Mouse (Mus musculus): Measurements from ENCODE around the gene Thoc6. TPM values are rescaled to one million over a fixed set of nuclear protein-coding genes. Genes with fewer than 3 reads are reported as not detected.

Thoc6 gene
- polyA plus RNA-seq, 1 experiment from 2014 or later, result 32.9 TPM

DNA sequence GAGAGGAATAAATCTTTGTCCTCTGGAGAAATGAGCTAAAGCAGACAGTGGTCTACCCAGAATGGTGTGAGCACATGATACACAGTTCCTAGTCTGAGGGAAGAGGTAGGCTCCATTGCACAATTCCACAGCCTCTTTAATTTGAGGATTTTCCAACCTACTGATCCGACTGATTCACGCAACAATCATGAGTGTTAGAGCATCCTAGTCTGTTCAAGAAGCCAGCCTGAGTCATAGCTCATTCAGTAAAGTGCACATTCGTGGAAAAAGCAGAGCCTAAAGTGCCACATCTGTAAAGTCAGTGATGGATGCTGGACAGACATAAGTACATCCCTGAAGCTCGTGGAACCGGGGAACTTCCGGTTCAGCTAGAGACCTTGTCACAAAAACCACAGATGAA, 22.3 kb downstream of the Thoc6 start:
- CTCF ChIA-PET, result interaction anchor here (0.9 to 1.9 kb wide), 5 partner anchors 9 to 55 kb away, joined by 3 to 12 read pairs (median 5); partner anchors contain the start of gene Bicdl2
- peak; percentile 85 for DNase-seq (ENCODE audit: low read depth, low spot score)
- POLR2A ChIA-PET, result interaction anchor here (1.5 kb wide), 1 partner anchor 25 kb away, joined by 3 read pairs; no protein-coding TSS in a partner anchor
- no peak for TF ChIP-seq CTCF (IDR thresholded peaks at IDR 0.05)
- in situ Hi-C loops (cut with MboI; ENCODE audit: low pct_unique_long_range_greater_than_20kb), result no loop called here
- peak; percentile 93 for ATAC-seq
- no peaks in the 10 kb centered on the region for H3K27me3 ChIP-seq

GRCm38 (mm10) chr17:23645894-23646293, 27.8 kb downstream of the Thoc6 start:
- no peaks in the 10 kb centered on the region for H3K27me3 ChIP-seq
- in situ Hi-C loops (cut with MboI; ENCODE audit: low pct_unique_long_range_greater_than_20kb), result no loop called here
- no peak for TF ChIP-seq CTCF (IDR thresholded peaks at IDR 0.05)
- ChIA-PET POLR2A (interaction anchor here (0.6 kb wide), 1 partner anchor 463 kb away, joined by 3 read pairs; no protein-coding TSS in a partner anchor), CTCF (no interaction called here)
- DNase-seq (ENCODE audit: low read depth, low spot score) (no peak), ATAC-seq (no peak)

DNA sequence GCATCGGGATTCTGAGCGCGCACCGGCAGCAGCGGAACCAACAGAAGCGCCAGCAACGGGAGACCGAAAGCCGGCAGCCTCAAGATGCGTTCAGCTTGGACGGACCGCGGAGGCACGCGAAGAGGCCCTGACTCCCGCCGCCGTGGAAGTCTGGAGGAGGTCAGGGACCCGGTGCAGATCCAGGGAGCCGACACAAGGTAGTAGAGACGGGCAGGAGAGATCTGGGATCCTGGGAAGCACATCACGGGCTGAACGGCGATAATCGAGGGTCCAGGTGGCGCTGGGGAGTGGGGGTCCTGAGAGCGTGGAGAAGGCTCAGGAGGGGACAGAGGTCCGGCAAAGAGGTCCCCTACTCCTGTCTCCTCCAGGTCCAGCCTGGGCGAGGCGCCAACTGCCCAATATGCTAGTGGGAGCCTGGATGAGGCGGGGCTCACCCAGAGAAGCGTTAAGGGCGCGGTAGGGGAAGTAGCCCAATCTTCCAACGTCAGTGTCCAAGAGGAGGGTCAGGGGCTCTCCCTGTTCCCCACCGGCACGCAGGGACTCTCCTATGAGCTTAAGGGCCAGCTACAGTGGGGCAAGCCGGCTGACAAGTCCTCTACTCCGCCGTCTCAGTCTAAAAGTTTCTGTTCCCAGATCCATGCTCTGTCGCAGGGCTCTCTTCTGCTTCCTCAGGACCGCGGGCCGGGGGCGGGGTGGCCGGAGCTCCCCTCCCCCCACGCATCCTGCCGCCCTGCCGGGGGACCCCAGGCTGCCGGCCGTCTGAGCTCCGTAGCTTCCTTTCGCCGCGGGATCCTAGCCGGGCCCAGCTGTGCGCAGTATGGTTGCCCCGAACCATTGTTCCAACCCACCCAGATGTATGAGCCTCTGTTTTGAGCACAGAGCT, 28.8 kb downstream of the Thoc6 start, which contains the start of gene Mmp25:
Gene Mmp25, minus strand, starts transcription at position 665 of the 883 bp plus-strand sequence.
- no peaks in the 10 kb centered on the region for H3K27me3 ChIP-seq
- ATAC-seq (no peak), DNase-seq (ENCODE audit: low read depth, low spot score) (no peak)
- in situ Hi-C loops (cut with MboI; ENCODE audit: low pct_unique_long_range_greater_than_20kb), result no loop called here
- ChIA-PET POLR2A (interaction anchor here (0.6 kb wide), 1 partner anchor 464 kb away, joined by 3 read pairs; no protein-coding TSS in a partner anchor), CTCF (no interaction called here)
- TF ChIP-seq CTCF (IDR thresholded peaks at IDR 0.05), result no peak

DNA sequence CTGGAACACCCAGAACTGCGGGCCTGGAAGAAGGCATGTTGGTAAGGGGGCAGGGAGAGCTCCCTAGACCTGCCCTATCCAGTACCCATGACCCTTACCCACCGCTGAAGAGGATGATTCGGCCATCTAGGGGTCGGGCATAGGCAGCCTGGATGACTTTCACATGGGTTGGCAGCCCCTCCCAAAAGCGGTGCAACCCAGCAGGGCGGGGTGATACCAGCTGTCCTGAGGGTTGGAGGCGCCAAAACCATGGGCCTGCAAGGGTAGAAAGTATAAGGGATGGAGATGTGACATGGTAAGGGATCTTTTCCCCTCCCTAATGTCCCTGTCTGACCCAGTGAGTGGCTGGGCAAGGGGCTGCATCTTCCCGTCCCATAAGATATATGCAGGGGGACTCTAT, 42.4 kb downstream of the Thoc6 start:
- TF ChIP-seq CTCF (IDR thresholded peaks at IDR 0.05), result no peak
- POLR2A ChIA-PET, result no interaction called here
- peaks cover 7% of the 10 kb centered on the region for H3K27me3 ChIP-seq
- ATAC-seq, result no peak
- CTCF ChIA-PET, result interaction anchor here (2.0 kb wide), 1 partner anchor 21 kb away, joined by 6 read pairs; no protein-coding TSS in a partner anchor
- DNase-seq (ENCODE audit: low read depth, low spot score), result no peak
- in situ Hi-C loops (cut with MboI; ENCODE audit: low pct_unique_long_range_greater_than_20kb), result no loop called here

- H3K27me3 ChIP-seq, result peaks cover 7% of the 10 kb centered on the region
- POLR2A ChIA-PET, result no interaction called here
- DNase-seq (ENCODE audit: low read depth, low spot score) (no peak), ATAC-seq (peak; percentile 94)
- in situ Hi-C loops (cut with MboI; ENCODE audit: low pct_unique_long_range_greater_than_20kb), result no loop called here
- CTCF ChIA-PET, result interaction anchor here (0.8 to 2.0 kb wide), 11 partner anchors 9 to 78 kb away, joined by 3 to 9 read pairs (median 4); partner anchors contain the start of gene Bicdl2
- TF ChIP-seq CTCF (IDR thresholded peaks at IDR 0.05), result peak; percentile 97
Observed at GRCm38 (mm10) chr17:23630195-23631020, 43.3 kb downstream of the Thoc6 start.

GRCm38 (mm10) chr17:23627813-23628212, 45.9 kb downstream of the Thoc6 start:
- H3K27me3 ChIP-seq, result peaks cover 4% of the 10 kb centered on the region
- no peak for DNase-seq (ENCODE audit: low read depth, low spot score)
- ATAC-seq, result no peak
- in situ Hi-C loops (cut with MboI; ENCODE audit: low pct_unique_long_range_greater_than_20kb), result no loop called here
- ChIA-PET POLR2A (no interaction called here), CTCF (interaction anchor here (1.3 to 3.7 kb wide), 2 partner anchors 12 to 18 kb away, joined by 3 to 15 read pairs; no protein-coding TSS in a partner anchor)
- TF ChIP-seq CTCF (IDR thresholded peaks at IDR 0.05), result no peak

DNA sequence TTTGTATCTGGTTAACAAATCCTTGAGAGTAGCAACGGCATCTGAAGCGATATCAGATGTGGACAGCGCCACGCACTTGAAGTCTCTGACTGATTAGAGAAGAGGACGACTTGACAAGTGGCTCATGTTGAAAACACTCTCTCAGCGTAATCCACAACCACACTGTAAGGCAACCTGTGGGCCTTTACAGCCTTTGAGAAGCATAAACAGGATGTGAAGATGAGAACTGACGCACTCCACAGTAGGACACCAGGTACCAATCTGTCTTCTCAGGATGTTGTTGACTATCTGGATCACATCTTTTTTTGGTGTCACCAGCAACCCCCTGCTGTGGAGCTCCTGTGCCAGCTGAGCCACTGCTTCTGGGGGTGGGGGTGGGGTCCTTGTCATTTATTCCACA, 53.3 kb downstream of the Thoc6 start:
- in situ Hi-C loops (cut with MboI; ENCODE audit: low pct_unique_long_range_greater_than_20kb), result no loop called here
- no peak for TF ChIP-seq CTCF (IDR thresholded peaks at IDR 0.05)
- H3K27me3 ChIP-seq, result peaks cover 9% of the 10 kb centered on the region
- CTCF ChIA-PET, result no interaction called here
- POLR2A ChIA-PET, result no interaction called here
- no peak for ATAC-seq
- DNase-seq (ENCODE audit: low read depth, low spot score), result no peak

Other genes with a start within 250 kb of the Thoc6 start
- gene Vmn2r117, start 194.2 kb downstream of the Thoc6 start, polyA plus RNA-seq (2021), result not detected
- gene Zfp213, start 109.6 kb downstream of the Thoc6 start, polyA plus RNA-seq (2021), result 8.6 TPM
- 6.8 TPM for gene Zfp13, start 74.4 kb downstream of the Thoc6 start, polyA plus RNA-seq (2021)
- not detected for gene Zscan10, start 73.0 kb downstream of the Thoc6 start, polyA plus RNA-seq (2021)
- not detected for gene Mmp25, start 28.6 kb downstream of the Thoc6 start, polyA plus RNA-seq (2021)
- gene Bicdl2, start 13.4 kb downstream of the Thoc6 start, polyA plus RNA-seq (2021), result 0.22 TPM
- gene Hcfc1r1, start 286 bp downstream of the Thoc6 start, polyA plus RNA-seq (2021), result 261 TPM
- gene Tnfrsf12a, start 3.6 kb upstream of the Thoc6 start, polyA plus RNA-seq (2021), result 421 TPM
- not detected for gene Cldn6, start 5.4 kb upstream of the Thoc6 start, polyA plus RNA-seq (2021)
- gene Cldn9, start 10.1 kb upstream of the Thoc6 start, polyA plus RNA-seq (2021), result 0.05 TPM
- gene 1520401A03Rik, start 48.9 kb upstream of the Thoc6 start, polyA plus RNA-seq (2021), result not detected
- 13.3 TPM for gene Pkmyt1, start 52.5 kb upstream of the Thoc6 start, polyA plus RNA-seq (2021)
- gene Paqr4, start 67.0 kb upstream of the Thoc6 start, polyA plus RNA-seq (2021), result 7.3 TPM
- gene Kremen2, start 72.0 kb upstream of the Thoc6 start, polyA plus RNA-seq (2021), result not detected
- 96.0 TPM for gene Flywch1, start 97.7 kb upstream of the Thoc6 start, polyA plus RNA-seq (2021)
- gene Flywch2, start 112.2 kb upstream of the Thoc6 start, polyA plus RNA-seq (2021), result 7.9 TPM
- 314 TPM for gene Srrm2, start 116.7 kb upstream of the Thoc6 start, polyA plus RNA-seq (2021)
- gene Elob, start 155.3 kb upstream of the Thoc6 start, polyA plus RNA-seq (2021), result 610 TPM
- gene Prss33, start 162.2 kb upstream of the Thoc6 start, polyA plus RNA-seq (2021), result not detected
- gene Prss32, start 170.0 kb upstream of the Thoc6 start, polyA plus RNA-seq (2021), result 0.45 TPM
- gene Prss41, start 170.3 kb upstream of the Thoc6 start, polyA plus RNA-seq (2021), result 0.35 TPM
- gene Prss21, start 194.2 kb upstream of the Thoc6 start, polyA plus RNA-seq (2021), result not detected
- not detected for gene Dcpp1, start 207.0 kb upstream of the Thoc6 start, polyA plus RNA-seq (2021)
- gene Dcpp2, start 207.0 kb upstream of the Thoc6 start, polyA plus RNA-seq (2021), result not detected
- not detected for gene Dcpp3, start 243.6 kb upstream of the Thoc6 start, polyA plus RNA-seq (2021)